Mouse (Mus musculus) frontal cortex, postnatal 14 days (tissue): ENCODE results near the gene Fbxl15.

Experiments used
- DNase-seq, 2 experiments: peaks; one replicate each; pipeline ENCODE4 v3.0.0; 2022; ENCODE audit warnings: low spot score in 2 of 2

The Fbxl15 gene

GRCm38 (mm10) chr19:46328081-46329030, at the start of gene Fbxl15:
Fbxl15 (plus strand) TSS chr19:46328184.
- DNase-seq, result peak; percentile 95 to 96

GRCm38 (mm10) chr19:46282081-46282849, 45.7 kb upstream of the Fbxl15 start:
- DNase-seq, result no peak

- DNase-seq, result no peak
Observed at GRCm38 (mm10) chr19:46284686-46285085, 43.3 kb upstream of the Fbxl15 start.

- DNase-seq, result no peak
Observed at GRCm38 (mm10) chr19:46285631-46286030, 42.4 kb upstream of the Fbxl15 start.

GRCm38 (mm10) chr19:46286047-46286446, 41.9 kb upstream of the Fbxl15 start:
- DNase-seq, result no peak

GRCm38 (mm10) chr19:46286926-46287325, 41.1 kb upstream of the Fbxl15 start:
- DNase-seq, result no peak

- no peak for DNase-seq
Observed at GRCm38 (mm10) chr19:46287566-46287965, 40.4 kb upstream of the Fbxl15 start.

GRCm38 (mm10) chr19:46290535-46291105, 37.4 kb upstream of the Fbxl15 start:
- DNase-seq, result no peak

- DNase-seq, result no peak
Observed at GRCm38 (mm10) chr19:46296938-46297337, 31.0 kb upstream of the Fbxl15 start.

GRCm38 (mm10) chr19:46300294-46301045, 27.5 kb upstream of the Fbxl15 start:
- no peak for DNase-seq

GRCm38 (mm10) chr19:46302551-46302950, 25.4 kb upstream of the Fbxl15 start:
- no peak for DNase-seq

GRCm38 (mm10) chr19:46303251-46304215, 24.5 kb upstream of the Fbxl15 start:
- no peak for DNase-seq

GRCm38 (mm10) chr19:46304216-46304841, 23.7 kb upstream of the Fbxl15 start, which contains the start of gene Nfkb2:
Nfkb2 (plus strand) TSS chr19:46304320.
- peak; percentile 76 to 81 for DNase-seq

- no peak for DNase-seq
Observed at GRCm38 (mm10) chr19:46304908-46305333, 23.1 kb upstream of the Fbxl15 start.

- peak in 1 of 2 experiments; percentile 64 for DNase-seq
Observed at GRCm38 (mm10) chr19:46305432-46306267, 22.3 kb upstream of the Fbxl15 start.

GRCm38 (mm10) chr19:46306268-46306610, 21.7 kb upstream of the Fbxl15 start:
- DNase-seq, result peak in 1 of 2 experiments; percentile 1

- DNase-seq, result peak in 1 of 2 experiments; percentile 2
Observed at GRCm38 (mm10) chr19:46306751-46307289, 21.2 kb upstream of the Fbxl15 start.

GRCm38 (mm10) chr19:46307781-46308180, 20.2 kb upstream of the Fbxl15 start:
- no peak for DNase-seq

GRCm38 (mm10) chr19:46308303-46308702, 19.7 kb upstream of the Fbxl15 start:
- no peak for DNase-seq
